Mouse (Mus musculus): Measurements from ENCODE around the gene Hilpda. TPM values are rescaled to one million over a fixed set of nuclear protein-coding genes. Genes with fewer than 3 reads are reported as not detected.

Gene Hilpda
- polyA plus RNA-seq, 1 experiment from 2014 or later: 24.1 TPM

GRCm38 (mm10) chr6:29318879-29319278, 46.6 kb downstream of the Hilpda start, which contains the start of gene Fam71f1:
Fam71f1 (plus strand) TSS chr6:29319140.
- Histone ChIP-seq H3K9ac (replicated peaks) (no peak within 1 kb of the TSS), H3K4me2 (ENCODE audit: low read depth, low read length) (no peak within 1 kb of the TSS), H3K4me1 (ENCODE audit: insufficient read depth) (no peaks in the 10 kb centered on the region), H3K4me3 (ENCODE audit: low read depth, low read length) (no peak within 1 kb of the TSS), H3K9me3 (ENCODE audit: low read length) (no peaks in the 10 kb centered on the region), H3K27ac (ENCODE audit: low read depth) (no peak within 1 kb of the TSS), H3K27me3 (ENCODE audit: insufficient read depth, low read length) (no peaks in the 10 kb centered on the region), H3K36me3 (replicated peaks; ENCODE audit: insufficient read depth, low read length) (no peaks in the 10 kb centered on the region)
- DNase-seq (peak; percentile 26), ATAC-seq (peak; percentile 49)
- no peak for TF ChIP-seq EP300 (IDR thresholded peaks at IDR 0.05; ENCODE audit: low read depth)
- TF ChIP-seq CTCF (IDR thresholded peaks at IDR 0.05; ENCODE audit: low read depth): no peak
- WGBS (ENCODE audit: insufficient replicate concordance): 54% methylated on average over 5 of the region's 5 CpGs

- no peaks in the 10 kb centered on the region for H3K36me3 ChIP-seq (replicated peaks; ENCODE audit: insufficient read depth, low read length)
- TF ChIP-seq EP300 (IDR thresholded peaks at IDR 0.05; ENCODE audit: low read depth): no peak
- no peak for TF ChIP-seq CTCF (IDR thresholded peaks at IDR 0.05; ENCODE audit: low read depth)
- no peak overlapping the region for H3K4me2 ChIP-seq (ENCODE audit: low read depth, low read length)
- no peaks in the 10 kb centered on the region for H3K4me1 ChIP-seq (ENCODE audit: insufficient read depth)
- no peak for DNase-seq
- 64% methylated on average over 6 of the region's 6 CpGs for WGBS (ENCODE audit: insufficient replicate concordance)
- no peak overlapping the region for H3K9ac ChIP-seq (replicated peaks)
- H3K27me3 ChIP-seq (ENCODE audit: insufficient read depth, low read length): no peaks in the 10 kb centered on the region
- H3K27ac ChIP-seq (ENCODE audit: low read depth): no peak overlapping the region
- no peak overlapping the region for H3K4me3 ChIP-seq (ENCODE audit: low read depth, low read length)
- H3K9me3 ChIP-seq (ENCODE audit: low read length): no peaks in the 10 kb centered on the region
- ATAC-seq: no peak
Measured at GRCm38 (mm10) chr6:29321586-29321985, 49.3 kb downstream of the Hilpda start.

GRCm38 (mm10) chr6:29322147-29322546, 49.9 kb downstream of the Hilpda start:
- Histone ChIP-seq H3K9me3 (ENCODE audit: low read length) (no peaks in the 10 kb centered on the region), H3K27ac (ENCODE audit: low read depth) (no peak overlapping the region), H3K9ac (replicated peaks) (no peak overlapping the region), H3K4me1 (ENCODE audit: insufficient read depth) (no peaks in the 10 kb centered on the region), H3K36me3 (replicated peaks; ENCODE audit: insufficient read depth, low read length) (no peaks in the 10 kb centered on the region), H3K4me3 (ENCODE audit: low read depth, low read length) (no peak overlapping the region), H3K27me3 (ENCODE audit: insufficient read depth, low read length) (no peaks in the 10 kb centered on the region), H3K4me2 (ENCODE audit: low read depth, low read length) (no peak overlapping the region)
- ATAC-seq (no peak), DNase-seq (no peak)
- TF ChIP-seq EP300 (IDR thresholded peaks at IDR 0.05; ENCODE audit: low read depth) (no peak), CTCF (IDR thresholded peaks at IDR 0.05; ENCODE audit: low read depth) (no peak)
- 80% methylated on average over 7 of the region's 7 CpGs for WGBS (ENCODE audit: insufficient replicate concordance)

GRCm38 (mm10) chr6:29322735-29323134, 50.4 kb downstream of the Hilpda start:
- Histone ChIP-seq H3K4me2 (ENCODE audit: low read depth, low read length) (no peak overlapping the region), H3K27ac (ENCODE audit: low read depth) (no peak overlapping the region), H3K36me3 (replicated peaks; ENCODE audit: insufficient read depth, low read length) (no peaks in the 10 kb centered on the region), H3K27me3 (ENCODE audit: insufficient read depth, low read length) (no peaks in the 10 kb centered on the region), H3K4me3 (ENCODE audit: low read depth, low read length) (no peak overlapping the region), H3K4me1 (ENCODE audit: insufficient read depth) (no peaks in the 10 kb centered on the region), H3K9me3 (ENCODE audit: low read length) (no peaks in the 10 kb centered on the region), H3K9ac (replicated peaks) (no peak overlapping the region)
- no peak for TF ChIP-seq CTCF (IDR thresholded peaks at IDR 0.05; ENCODE audit: low read depth)
- TF ChIP-seq EP300 (IDR thresholded peaks at IDR 0.05; ENCODE audit: low read depth): no peak
- ATAC-seq: no peak
- DNase-seq: no peak
- WGBS (ENCODE audit: insufficient replicate concordance): 61% methylated on average over 4 of the region's 4 CpGs

Other genes starting within 250 kb of the Hilpda start
- gene Lep, start 212.3 kb upstream of the Hilpda start, polyA plus RNA-seq (2015; fragmentation: Nextera tagmentation; extraction: Ambion mirVana): not detected in 2 replicates
- gene Rbm28, start 107.5 kb upstream of the Hilpda start, polyA plus RNA-seq (2015; fragmentation: Nextera tagmentation; extraction: Ambion mirVana): 6.6 and 8.2 TPM in 2 replicates
- gene Prrt4, start 92.9 kb upstream of the Hilpda start, polyA plus RNA-seq (2015; fragmentation: Nextera tagmentation; extraction: Ambion mirVana): not detected in 2 replicates
- gene Impdh1, start 56.1 kb upstream of the Hilpda start, polyA plus RNA-seq (2015; fragmentation: Nextera tagmentation; extraction: Ambion mirVana): 7.3 and 7.7 TPM in 2 replicates
- gene Fam71f2, start 7.1 kb downstream of the Hilpda start, polyA plus RNA-seq (2015; fragmentation: Nextera tagmentation; extraction: Ambion mirVana): 0.11 and 0.28 TPM in 2 replicates
- not detected in 2 replicates for gene Fam71f1, start 46.7 kb downstream of the Hilpda start, polyA plus RNA-seq (2015; fragmentation: Nextera tagmentation; extraction: Ambion mirVana)
- 55.7 and 63.8 TPM in 2 replicates for gene Calu, start 75.6 kb downstream of the Hilpda start, polyA plus RNA-seq (2015; fragmentation: Nextera tagmentation; extraction: Ambion mirVana)
- 0.06 and 0.12 TPM in 2 replicates for gene Opn1sw, start 116.0 kb downstream of the Hilpda start, polyA plus RNA-seq (2015; fragmentation: Nextera tagmentation; extraction: Ambion mirVana)
- 0.09 and 0.22 TPM in 2 replicates for gene Ccdc136, start 123.8 kb downstream of the Hilpda start, polyA plus RNA-seq (2015; fragmentation: Nextera tagmentation; extraction: Ambion mirVana)
- gene Flnc, start 160.8 kb downstream of the Hilpda start, polyA plus RNA-seq (2015; fragmentation: Nextera tagmentation; extraction: Ambion mirVana): 0.07 and 0.24 TPM in 2 replicates
- gene Atp6v1f, start 195.2 kb downstream of the Hilpda start, polyA plus RNA-seq (2015; fragmentation: Nextera tagmentation; extraction: Ambion mirVana): 165 and 170 TPM in 2 replicates
- not detected in 2 replicates for gene Atp6v1fnb, start 198.9 kb downstream of the Hilpda start, polyA plus RNA-seq (2015; fragmentation: Nextera tagmentation; extraction: Ambion mirVana)
- 2.2 and 2.3 TPM in 2 replicates for gene Kcp, start 235.5 kb downstream of the Hilpda start, polyA plus RNA-seq (2015; fragmentation: Nextera tagmentation; extraction: Ambion mirVana)

Data from liver, postnatal 0 days (tissue).